Mouse (Mus musculus) naive thymus-derived CD4-positive, alpha-beta T cell, adult 2 months (primary cell): ENCODE results near the gene Malsu1.

ENCODE experiments used
- DNase-seq: peaks from one replicate; pipeline ENCODE4 v3.0.0-alpha.2; 2011; ENCODE audit warnings: low read depth

Malsu1 gene

DNA sequence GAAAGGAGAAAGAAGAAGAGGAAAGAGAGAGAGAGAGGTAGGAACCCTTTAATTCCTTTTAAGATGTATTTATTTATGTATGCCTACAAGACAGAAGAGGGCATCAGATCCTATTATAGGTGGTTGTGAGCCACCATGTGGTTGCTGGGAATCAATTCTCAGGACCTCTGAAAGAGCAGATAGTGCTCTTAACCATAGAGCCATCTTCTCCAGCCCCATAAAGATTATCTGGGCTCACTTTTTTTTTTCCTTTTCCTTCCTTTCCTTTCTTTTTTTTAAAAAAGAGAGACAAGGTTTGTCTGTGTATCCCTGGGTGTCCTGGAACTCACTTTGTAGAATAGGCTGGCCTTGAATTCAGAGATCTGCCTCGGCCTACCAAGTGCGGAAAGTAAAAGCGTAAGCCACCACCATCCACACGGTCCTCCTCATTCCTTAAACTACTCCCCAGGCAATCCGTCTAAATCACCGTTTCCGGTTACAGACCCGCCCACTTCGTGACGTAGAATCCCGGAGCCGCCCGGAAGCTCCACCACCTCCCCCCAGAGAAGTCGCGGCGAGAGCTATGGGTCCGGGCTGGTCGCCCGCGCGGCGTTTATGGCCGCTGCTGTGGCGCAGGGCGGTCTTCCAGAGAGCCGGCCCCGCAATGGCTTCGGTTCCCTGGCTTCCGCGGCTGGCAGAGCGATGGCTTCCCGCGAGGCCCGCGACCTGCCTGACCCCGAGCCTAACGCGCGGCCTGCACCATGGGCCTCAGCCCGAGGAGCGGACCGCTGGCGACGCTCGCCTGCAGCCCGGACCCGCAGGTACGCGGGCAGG, at the start of gene Malsu1:
Malsu1 (plus strand) TSS at position 492 of the 813 bp plus-strand sequence.
- peak; percentile 93 for DNase-seq

DNA sequence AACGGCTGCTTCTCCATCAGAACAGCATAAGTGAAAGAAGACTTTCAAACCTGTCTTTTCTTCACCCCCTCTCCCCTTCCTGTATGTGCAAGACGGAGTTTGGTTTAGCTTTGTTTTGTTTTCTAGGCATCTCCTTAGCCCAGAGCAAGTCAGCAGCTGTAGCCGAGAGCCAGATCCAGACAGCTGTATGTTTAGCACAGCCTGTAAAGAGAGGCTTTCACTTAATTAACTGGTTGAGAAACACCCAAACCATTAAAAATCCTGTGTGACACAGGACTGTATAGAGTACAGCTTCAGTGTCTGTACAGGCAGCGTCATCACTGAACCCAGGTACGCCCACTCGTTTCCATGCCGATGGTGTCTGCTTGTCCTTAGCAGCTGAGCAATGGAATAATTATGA, 48.3 kb upstream of the Malsu1 start:
- DNase-seq = peak; percentile 33

DNA sequence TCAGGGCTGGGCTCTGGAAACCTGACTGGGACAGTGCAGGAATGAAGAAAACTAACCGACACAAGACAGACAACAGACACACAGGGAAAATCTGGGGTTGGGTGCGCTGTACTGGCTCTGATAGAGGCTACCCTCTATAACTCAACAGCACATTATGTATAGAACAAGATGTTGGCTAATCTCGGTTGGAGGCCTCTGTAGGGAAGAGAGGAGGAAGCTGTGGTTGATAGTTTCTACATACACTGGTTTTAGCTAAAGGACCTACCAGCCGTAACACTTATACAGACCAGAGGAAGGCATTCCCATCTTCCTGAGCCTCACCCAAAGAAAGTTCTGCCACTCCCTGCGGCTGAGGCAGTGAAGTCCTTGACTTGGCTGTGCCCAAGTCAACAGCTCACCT, 47.1 kb upstream of the Malsu1 start:
- peak; percentile 9 for DNase-seq

DNA sequence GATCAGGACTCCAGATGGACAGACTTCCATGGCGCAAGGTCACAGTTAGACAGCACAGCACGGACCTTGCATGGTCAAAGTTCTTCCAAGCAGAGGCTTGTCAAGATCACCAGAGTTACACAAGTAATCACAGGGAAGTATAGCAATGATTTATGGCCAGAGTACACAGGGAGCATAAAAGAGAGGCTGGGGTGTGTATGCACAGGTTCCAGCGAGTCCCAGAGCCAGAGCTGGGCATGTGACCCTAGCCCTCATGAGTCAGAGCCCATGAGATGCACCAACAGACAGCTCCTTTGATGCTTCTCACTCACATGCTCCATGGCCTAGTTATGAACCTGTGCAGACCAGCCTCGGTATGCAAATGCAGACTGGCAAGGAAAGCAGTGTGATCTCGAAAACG, 45.6 kb upstream of the Malsu1 start:
- no peak for DNase-seq

DNA sequence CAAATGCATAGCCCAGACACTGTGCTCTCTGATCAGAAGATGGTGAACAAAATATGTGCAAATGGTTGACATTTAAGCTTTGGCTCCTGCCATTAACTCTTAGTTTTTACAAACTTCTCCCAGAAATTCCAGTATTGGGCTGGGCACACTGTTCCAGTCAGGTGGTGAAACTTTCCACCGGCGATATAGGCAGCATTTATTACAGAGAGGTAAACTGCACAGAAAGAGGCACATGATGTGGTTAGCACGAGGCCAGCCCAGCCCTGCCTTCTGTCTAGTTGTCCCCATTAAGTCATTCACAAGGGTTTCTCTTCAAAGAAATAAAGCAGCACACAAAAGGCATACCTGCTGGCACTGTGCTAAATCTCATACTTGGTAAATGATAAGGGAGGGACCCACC, 44.9 kb upstream of the Malsu1 start:
- DNase-seq = no peak

DNA sequence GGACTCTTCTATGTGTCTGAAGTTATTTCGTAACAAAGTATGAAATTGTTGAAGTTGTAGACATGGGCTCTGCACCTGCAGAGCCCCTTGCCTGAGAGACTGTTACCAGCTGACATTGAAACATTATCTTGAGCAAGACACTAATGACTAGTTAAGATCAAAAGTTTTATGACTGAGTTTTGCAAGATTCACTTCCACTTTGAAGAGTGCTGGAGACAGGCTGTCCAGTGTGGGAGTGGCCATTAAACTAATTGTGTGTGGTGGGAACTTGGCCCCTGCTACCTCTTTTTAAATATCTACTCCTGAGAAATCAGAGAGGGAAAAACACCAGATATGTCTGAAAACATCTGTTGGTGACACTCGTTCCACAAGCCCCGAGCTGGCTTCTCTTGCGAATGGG, 42.4 kb upstream of the Malsu1 start:
- DNase-seq = no peak

DNA sequence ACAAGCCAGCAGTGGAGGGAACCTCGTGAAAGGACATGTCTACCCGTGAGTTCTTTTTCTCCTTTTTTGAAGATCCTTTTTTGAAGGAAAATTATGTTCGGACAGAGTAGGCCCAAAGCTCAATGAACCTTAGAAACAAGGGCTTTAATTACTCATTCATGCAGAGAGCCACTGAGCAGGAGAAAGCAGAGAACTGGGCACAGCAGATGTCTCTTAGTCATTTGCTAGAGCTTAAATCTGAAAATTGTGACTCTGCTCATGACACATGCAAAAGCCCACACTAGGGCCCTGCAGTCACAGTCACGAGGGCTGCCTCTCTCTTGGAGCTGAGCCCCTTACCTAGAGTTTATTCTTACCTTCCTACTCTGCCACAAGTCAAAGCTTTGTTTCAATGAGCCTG, 40.8 kb upstream of the Malsu1 start:
- DNase-seq = no peak

DNA sequence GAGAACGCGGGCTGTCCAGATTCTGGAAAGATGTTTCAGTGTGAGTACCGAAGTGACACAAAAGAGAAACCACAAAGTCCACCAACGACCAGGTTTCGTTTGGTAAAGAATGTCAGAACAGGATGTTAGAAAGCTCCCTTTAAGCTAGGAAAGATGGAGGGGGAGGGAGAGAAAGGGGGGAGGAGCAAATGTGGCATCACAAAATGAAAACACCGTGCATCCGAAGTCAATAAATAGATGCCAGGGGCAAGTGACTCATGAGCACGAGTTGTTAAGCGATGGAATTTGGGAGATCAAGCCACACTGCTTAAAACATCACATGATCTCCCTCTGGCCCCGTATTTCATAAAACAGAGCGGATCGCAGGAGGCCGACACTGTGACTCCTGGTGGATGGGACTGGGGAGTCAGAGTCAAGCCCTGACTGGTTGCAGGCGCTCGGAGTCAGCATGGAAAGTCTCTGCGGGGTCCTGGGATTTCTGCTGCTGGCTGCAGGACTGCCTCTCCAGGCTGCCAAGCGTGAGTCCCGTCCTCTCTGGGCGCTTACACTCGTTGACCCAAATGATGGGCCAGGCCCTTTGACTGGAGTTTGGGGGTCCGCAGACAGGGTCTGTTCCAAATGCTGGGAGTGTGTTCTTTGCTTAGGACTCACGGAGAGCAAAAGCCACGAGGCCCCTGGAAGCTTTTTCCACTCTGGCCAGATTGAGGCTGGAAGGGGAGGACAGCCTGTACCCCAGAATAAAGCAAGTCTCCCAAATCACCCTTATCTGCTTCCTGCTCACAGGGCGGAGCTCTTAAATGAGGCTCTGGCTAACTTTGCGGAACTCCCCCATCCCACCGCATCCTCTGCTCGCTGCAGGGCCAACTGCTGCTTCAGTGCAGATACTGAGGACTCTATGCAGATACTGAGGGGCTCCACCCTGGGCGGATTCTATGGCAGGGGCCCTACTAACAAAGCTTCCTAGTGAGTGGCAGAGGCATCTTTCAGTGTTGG, 37.0 kb upstream of the Malsu1 start, which contains the start of gene Gpnmb:
Gpnmb (plus strand) TSS at position 272 of the 993 bp plus-strand sequence.
- peak; percentile 73 for DNase-seq

DNA sequence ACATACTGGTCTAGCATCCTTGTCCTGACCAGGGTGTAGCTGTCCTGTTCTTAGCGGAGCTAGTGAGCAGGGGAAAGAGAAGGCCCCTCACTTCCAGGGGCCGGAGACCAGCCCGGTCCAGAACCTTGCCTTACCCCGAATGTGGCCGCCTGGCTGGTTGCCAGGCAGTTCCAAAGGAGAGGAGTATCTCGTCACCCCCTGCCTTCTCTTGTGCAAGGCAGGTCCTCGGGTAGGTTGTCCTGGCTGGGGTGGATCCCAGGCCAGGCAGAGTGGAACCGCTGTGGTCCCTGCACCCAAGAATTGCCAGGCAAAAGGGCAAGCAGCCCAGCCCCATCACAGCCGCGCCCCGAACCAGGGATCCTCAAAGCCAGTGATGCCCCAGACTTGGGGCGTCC, 36.3 kb upstream of the Malsu1 start:
- DNase-seq = no peak

DNA sequence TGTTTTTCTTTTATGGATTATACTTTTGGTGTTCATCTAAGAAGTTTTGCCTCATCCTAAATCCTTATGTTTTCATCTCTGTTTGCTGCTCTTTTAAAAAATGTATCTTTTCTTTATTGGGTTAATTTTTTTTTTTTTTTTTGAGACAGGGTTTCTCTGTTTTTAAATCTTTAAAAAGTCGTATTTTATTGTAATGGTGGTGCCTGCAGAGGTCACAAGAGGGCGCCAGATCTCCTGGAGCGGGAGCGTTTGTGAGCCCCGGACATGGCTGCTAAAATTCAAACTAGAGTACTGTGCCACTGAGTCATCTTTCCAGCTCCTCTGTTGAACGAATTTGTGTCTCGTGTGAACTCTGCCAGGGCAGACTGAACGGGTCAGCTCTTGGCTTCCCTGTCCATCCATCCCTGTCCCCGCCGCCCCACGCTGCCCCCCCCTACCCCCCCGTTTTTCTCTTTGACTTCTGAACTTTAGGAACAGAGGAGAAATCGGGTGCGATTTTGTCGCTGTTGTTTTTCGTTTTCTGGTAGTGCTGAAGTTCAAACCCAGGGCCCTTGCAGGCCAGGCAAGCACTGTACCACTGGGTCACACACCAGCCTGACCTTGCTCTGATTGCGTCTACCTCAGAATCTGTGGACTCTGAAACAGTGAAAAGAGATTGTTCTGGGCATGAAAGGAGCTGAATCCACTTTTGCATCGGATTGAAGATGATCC, 34.0 kb upstream of the Malsu1 start:
- peak; percentile 86 for DNase-seq

DNA sequence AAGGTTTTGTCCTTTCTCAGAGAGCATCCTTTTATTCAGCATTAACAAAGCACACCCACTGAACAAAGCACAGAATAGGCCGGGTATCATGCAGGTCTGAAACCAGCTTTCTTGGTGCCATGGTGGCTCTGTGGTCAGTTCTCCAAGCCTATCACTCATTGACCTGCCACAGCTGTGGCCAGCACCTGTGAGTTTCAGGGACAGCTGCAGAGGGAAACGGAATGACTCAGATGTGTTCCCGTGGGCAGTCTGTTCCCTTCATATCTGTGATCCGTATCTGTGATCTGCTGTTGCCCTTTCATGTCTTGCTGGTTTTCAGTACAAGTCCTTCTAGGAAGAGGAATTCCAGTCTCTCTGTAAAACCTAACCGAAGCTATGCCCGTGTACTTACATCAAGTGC, 27.1 kb upstream of the Malsu1 start:
- DNase-seq = no peak

DNA sequence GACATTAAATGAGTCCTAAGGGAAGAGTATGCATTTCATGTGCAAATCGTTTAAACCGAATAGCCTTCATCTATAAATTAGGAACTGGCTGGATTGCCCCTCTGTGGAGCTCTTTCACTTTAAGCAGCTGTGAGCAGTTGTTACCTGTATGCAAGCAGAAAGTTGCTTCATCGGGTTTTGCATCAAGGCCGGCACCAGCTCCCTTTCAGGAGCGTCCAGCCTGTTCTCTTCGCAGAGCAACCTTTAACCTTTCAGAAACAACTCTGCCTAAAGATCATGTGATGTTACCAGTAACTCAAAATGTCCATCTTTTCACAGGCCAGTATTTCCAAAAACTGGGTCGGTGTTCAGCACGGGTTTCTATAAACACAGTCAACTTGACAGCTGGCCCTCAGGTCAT, 26.6 kb upstream of the Malsu1 start:
- no peak for DNase-seq

DNA sequence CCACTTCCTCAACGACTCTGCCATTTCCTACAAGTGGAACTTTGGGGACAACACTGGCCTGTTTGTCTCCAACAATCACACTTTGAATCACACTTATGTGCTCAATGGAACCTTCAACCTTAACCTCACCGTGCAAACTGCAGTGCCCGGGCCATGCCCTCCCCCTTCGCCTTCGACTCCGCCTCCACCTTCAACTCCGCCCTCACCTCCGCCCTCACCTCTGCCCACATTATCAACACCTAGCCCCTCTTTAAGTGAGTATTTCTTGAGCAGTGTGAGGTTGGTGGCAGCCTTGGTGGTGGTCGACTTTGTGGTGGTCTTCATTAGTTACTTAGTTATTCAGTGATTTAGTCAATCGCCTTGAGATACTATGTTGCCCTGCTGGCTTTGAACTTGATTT, 25.7 kb upstream of the Malsu1 start:
- no peak for DNase-seq

DNA sequence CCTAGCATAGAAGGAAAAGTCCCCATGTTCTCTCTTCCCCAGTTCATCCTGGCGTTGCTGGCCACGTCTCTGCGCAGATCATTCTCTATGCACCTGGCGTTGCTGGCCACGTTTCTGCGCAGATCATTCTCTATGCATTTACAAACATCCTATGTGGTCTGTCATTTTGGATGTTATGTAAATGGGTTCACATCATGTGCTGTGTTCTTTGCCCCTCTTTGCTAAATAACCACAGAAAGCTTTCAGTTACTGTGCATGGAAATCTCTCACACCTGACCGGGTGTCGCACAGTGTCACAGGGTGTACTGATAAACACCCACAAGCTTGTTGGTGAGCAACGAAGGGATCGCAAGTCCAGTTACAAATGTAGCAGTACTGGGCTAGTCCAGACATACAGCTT, 25.2 kb upstream of the Malsu1 start:
- DNase-seq = no peak

DNA sequence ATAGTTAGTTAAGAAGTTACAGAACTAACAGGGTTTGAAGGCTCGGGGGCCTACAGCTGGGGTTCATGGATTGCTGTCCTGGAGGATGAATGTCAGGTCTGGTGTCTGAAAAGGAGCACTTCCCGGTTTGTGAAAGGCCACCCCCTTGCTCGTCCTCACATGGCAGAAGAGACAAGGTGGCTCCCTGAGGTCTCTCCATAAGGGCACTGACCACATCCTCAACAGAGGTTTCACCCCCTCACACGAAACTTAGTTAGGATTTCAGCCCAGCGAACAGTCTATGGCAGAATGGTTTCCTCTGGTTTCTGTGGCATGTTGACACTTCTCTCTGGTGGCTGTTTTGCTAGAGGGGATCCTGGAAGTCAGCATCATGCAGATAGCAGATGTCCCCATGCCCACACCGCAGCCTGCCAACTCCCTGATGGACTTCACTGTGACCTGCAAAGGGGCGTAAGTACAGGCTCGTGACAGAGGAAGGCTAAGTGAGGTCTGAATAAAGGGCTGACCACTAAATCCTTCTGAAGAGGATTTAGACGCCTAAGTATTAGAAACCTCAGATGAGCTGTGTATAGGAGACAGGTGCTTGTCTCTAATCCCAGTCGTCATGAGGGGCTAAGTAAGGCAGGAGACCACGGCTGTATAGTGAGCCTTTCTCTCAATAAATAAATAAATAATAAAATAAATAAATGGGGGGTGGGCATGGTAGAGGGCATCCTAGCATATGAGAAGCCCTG, 22.8 kb upstream of the Malsu1 start:
- no peak for DNase-seq

DNA sequence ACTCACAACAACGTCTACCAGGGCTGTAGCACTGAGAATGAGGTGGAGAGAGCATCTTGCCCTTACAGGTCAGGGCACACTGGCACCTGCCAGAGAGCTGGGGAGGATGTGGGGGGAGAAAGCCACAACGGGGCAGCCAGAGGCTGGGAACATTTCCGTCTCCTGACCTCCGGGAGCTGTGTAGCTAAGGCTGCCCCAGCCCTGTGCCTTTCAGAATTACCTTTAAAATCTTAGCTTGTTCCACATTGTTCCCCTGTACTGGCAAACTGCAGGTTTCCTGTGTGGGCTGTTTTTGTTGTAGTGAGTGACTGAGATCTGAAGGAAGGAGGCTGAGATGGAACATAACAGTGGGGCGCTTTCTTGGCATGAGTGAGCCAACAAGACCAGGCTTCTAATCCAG, 21.4 kb upstream of the Malsu1 start:
- peak; percentile 74 for DNase-seq

DNA sequence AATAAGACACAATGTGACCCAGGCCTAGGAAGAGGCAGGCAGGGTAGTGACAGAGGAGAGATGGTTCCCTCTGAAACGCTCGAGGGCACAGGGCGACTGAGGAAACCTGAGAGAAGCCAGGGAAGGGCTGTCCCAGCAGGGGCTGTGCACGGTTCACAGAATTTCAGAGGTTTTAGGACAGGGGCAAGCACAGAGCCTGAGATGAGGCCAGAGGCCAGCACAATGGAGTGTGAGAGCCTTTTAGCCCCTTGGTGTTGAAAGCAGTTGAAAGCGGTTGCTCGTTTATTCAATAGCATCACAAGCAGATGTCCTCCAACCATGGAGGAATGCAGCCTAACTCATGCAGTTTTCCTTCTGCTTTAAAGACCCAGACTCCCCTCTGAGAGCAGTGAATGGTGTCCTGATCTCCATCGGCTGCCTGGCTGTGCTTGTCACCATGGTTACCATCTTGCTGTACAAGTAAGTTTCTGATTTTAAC, 18.3 kb upstream of the Malsu1 start:
- no peak for DNase-seq

DNA sequence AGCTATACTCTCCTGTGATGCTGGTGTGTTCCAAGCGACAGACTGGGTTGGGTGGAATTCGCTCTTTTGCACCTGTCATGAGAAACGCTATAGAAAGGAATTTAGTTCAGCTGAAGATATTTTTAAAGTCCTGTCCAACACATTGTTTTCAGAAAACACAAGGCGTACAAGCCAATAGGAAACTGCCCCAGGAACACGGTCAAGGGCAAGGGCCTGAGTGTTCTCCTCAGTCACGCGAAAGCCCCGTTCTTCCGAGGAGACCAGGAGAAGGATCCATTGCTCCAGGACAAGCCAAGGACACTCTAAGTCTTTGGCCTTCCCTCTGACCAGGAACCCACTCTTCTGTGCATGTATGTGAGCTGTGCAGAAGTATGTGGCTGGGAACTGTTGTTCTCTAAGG, 17.6 kb upstream of the Malsu1 start:
- no peak for DNase-seq

DNA sequence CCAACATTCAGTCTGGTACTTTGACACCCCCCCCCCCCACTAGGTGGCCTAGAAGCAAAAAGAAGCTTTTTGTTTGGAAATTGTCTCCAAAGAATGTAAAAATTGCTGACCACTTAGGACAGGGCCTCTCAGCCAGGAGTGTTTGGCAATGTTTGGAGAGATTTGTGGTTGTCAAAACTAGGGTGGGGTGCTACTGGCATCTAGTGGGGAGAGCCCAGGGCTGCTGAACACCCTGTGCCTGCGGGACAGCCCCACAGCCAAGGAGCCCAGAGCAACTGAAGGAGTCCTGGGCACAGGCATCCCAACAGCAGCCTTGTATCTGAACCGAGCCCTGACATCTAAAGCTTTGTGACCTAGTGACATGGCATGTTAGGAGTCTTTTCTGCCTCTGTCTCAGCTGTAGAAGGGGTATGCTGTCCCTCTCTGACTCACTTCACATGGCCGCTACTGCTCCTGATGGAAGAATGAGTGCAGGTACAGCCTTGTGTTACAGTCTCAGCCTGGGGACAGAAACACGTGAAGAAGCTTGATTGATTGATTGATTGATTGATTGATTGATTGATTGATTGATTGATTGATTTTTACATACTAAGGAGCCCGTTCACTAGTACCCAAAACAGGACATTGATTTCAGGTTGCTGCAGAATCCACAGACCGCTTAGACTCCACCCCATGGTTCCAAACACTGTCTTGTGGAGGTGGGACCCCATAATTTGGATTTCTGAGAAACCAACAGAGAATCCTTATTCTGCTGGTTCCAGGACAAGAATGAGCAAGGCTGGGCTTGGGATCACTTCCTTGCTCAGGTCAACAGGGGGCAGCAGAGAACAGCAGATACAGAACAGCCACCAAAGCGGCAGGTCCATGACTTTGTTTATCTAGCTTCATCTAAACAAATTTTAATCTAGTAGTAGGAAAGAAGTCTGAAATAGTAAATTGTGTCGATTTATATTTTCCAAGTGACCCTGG, 16.3 kb upstream of the Malsu1 start:
- DNase-seq = peak; percentile 86

DNA sequence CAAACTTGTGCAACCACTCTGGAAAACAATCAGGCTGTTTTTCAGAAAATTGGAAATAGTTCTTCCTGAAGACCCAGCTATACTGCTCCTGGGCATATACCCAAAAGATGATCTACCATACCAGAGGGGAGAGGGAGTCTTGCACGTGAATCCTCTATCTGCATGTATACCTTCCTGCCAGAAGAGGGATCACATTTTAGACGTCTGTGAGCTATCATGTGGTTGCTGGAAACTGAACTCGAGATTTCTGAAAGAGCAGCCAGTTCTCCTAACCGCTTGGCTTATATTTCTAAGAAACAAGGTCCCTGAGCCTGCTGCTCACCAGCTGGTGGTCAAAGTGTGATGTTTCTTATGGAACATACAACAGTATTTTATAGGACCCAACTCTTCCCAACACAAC, 5.2 kb upstream of the Malsu1 start:
- no peak for DNase-seq
